Mouse (Mus musculus): ENCODE data around the gene Wwtr1.

DNA sequence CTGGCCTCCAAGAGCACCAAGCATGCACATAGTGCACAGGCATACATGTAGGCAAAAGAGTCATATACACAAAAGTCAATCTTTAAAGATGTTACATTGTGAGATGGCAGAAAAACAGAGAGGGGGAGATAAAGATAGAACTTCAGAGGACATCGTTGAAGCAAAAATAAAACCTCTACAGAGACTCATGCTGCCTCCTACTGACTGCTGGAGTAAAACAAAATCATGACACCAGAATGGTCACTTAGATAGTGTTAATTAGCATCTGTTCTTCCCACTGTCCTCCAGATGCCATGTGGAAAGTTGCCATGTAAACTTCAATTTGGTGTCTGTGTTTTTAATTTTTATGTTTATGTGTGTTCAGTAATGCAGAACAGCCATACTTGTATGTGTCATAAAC is 127.8 kb downstream of the Wwtr1 start:
- TF ChIP-seq CTCF (IDR thresholded peaks at IDR 0.05; ENCODE audit: low read depth): peak; percentile 50
- TF ChIP-seq EP300 (IDR thresholded peaks at IDR 0.05; ENCODE audit: low read depth): no peak

All from heart, postnatal 0 days (tissue).